Mouse (Mus musculus): ENCODE measurements around the gene Crip3. TPM values are rescaled to one million over a fixed set of nuclear protein-coding genes. Genes with fewer than 3 reads are reported as not detected.

Gene Crip3
- polyA plus RNA-seq, 1 experiment from 2014 or later = 0.97 TPM

DNA sequence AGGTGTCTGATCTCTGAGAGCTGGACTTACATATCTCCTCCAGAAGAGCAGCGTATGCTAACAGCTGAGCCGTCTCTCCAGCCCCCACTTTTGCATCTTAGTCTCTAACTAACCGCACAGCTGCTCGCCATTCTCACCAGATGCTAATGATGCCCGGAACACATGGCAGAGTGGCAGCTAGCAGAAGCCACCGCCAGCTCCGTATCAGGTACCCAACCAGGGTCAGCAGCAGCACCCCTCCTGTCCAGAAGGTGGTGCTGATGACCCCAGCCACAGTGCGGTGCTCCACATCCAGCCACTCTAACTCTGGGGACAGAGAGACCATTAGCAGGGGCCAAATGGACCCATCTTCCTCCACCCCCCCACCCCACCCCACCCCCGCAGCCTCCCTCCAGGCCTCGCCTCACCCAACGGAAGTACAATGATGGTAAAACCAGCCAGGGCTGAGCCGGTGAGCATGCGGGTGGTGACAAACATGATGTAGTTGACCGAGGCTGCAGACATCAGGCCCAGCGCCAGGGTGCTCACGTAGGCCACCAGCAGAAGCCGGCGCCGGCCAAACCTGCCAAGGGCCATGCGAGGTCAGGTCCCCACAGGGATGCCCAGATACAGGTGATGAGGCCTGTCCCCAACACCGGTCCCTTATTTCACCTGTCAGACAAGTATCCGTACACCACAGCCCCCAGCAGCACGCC lies 8.1 kb downstream of the Crip3 start:
- Histone ChIP-seq H3K27me3 (peaks cover 49% of the 10 kb centered on the region), H3K4me1 (peaks cover 9% of the 10 kb centered on the region; the same call in 1 of the 2 replicates), H3K4me3 (no peak overlapping the region), H3K36me3 (no peaks in the 10 kb centered on the region), H3K9me3 (no peaks in the 10 kb centered on the region), H3K27ac (no peak overlapping the region), H3K9ac (no peak overlapping the region), H3K4me2 (replicated peaks) (peak overlapping the region; percentile 32)
- 19% methylated on average over 23 of the region's 23 CpGs for WGBS
- ATAC-seq (ENCODE audit: low FRiP score, low read depth) = no peak; the same call in 1 of the 2 replicates

DNA sequence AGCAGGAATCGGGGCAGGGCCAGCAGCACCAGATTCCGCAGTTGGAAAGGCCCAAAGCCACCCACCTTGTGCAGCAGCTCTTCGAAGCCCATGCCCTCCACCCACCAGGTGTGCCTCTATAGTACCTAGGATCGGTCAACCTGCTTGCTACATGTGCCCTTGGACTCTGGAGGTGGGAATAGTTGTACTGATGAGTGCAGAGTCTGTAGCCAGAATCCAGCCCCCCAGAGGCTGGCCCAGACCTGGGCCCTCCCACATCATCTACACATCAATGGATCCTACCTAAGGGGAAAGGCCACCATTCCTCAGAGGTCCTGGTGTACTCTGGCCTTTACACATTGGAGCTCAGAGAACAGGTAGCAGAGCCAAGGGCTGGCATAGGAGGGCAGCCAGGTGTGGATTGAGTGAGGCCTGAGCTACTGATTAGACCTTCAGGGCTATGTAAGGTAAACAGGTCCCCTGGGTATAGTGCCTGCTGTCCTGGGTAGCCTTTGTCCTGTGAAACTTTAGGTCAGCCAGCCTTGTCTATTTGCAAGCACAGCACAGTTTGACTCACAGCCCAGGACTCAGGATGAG lies 9.7 kb downstream of the Crip3 start, which contains the start of gene Slc22a7:
Gene Slc22a7 (minus strand): TSS at position 160 of the 576 bp plus-strand sequence.
- Histone ChIP-seq H3K4me3 (no peak within 1 kb of the TSS), H3K36me3 (no peaks in the 10 kb centered on the region), H3K9ac (no peak within 1 kb of the TSS), H3K4me2 (replicated peaks) (no peak within 1 kb of the TSS), H3K9me3 (no peaks in the 10 kb centered on the region), H3K27me3 (peaks cover 60% of the 10 kb centered on the region), H3K4me1 (peaks cover 17% of the 10 kb centered on the region; the same call in 1 of the 2 replicates), H3K27ac (no peak within 1 kb of the TSS)
- no peak for ATAC-seq (ENCODE audit: low FRiP score, low read depth)
- 76% methylated on average over 4 of the region's 4 CpGs for WGBS

DNA sequence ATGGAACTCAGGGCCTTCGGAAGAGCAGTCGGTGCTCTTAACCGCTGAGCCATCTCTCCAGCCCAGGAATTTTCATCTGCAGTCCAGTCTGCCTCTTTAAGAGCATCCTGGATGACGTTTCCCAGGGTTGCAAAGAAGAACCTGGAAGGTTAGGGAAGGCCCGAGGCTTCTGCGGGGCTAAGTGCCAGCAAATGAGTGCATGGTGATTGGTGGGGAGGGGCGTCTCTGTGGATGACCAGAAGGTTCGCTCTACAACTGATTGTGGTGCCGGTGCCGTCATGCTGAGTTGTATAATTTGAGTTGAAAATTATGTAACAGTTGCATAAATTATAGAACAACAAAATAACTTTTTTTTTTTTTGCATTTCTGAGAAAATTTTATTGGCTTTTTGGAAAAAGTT lies 10.4 kb downstream of the Crip3 start:
- Histone ChIP-seq H3K9ac (no peak overlapping the region), H3K27ac (no peak overlapping the region), H3K4me2 (replicated peaks) (no peak overlapping the region), H3K27me3 (peaks cover 62% of the 10 kb centered on the region), H3K36me3 (no peaks in the 10 kb centered on the region), H3K9me3 (no peaks in the 10 kb centered on the region), H3K4me3 (no peak overlapping the region), H3K4me1 (peaks cover 12% of the 10 kb centered on the region; the same call in 1 of the 2 replicates)
- 91% methylated on average over 10 of the region's 10 CpGs for WGBS
- no peak for ATAC-seq (ENCODE audit: low FRiP score, low read depth)

DNA sequence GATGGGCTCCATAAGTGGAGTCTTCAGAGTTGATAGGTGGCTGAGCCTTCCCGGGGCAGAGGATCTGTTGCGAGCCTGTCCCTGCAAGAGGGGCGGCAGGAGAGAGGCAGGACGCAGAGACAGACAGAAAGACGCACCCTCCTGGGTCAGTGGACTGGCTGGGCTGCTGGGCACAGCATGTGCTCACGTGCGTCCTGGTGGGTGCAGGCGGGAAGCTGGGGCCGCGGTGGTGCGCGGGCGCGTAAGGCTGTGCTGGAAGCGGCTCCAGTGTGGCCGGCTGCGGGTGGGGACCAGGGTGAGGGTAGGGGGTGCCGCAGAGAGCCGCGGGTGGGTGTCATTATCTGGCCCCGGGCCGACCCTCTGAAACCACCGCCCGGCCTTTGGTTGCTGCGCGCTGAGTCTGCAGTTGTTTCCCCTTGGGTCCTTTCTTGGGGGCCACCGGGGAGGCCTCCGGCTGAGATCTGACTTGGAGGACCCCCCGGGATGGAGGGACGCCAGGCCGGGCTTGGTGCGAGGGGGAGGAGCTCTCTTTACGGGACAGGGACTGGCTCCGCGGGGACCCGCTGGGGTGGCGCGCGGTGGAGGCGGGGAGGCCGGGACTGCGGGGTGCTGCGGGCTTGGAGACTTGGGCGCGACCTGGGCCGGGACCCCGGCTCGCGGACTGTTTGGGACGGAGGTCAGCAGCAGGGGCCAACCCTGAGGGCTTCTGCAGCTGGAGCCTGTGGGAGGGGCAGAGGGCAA lies 16.3 kb downstream of the Crip3 start:
- H3K27ac ChIP-seq = no peak overlapping the region
- peaks cover 85% of the 10 kb centered on the region for H3K27me3 ChIP-seq
- peak overlapping the region; percentile 42 for H3K4me3 ChIP-seq
- no peaks in the 10 kb centered on the region for H3K36me3 ChIP-seq
- peak overlapping the region; percentile 59 for H3K9ac ChIP-seq
- peaks cover 14% of the 10 kb centered on the region for H3K4me1 ChIP-seq
- peak overlapping the region; percentile 70 for H3K4me2 ChIP-seq (replicated peaks)
- WGBS = under 1% methylated on average over 50 of the region's 50 CpGs
- H3K9me3 ChIP-seq = no peaks in the 10 kb centered on the region
- peak; percentile 33; the same call in 1 of the 2 replicates for ATAC-seq (ENCODE audit: low FRiP score, low read depth)

DNA sequence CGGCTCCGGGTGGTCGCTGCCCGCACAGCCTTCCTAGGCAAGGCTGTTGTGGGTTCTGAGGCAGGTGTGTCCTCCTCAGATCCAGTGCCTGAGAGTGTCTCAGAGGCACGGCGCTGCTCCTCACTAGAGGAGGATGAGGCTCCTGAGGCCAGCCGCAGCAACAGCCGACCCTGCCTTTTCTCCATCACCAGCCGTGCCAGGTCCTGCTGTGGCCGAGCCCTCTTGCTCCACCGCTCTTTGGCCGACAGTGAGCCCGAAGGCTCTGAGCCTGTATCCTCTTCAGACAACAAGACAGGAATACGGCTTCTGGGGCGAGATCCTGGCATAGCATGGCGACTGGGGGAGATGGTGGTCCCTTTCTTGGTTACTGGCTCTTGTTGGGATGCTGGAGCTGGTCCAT lies 17.5 kb downstream of the Crip3 start:
- no peak overlapping the region for H3K4me3 ChIP-seq
- H3K27ac ChIP-seq = no peak overlapping the region
- H3K4me1 ChIP-seq = peaks cover 14% of the 10 kb centered on the region
- no peak overlapping the region for H3K9ac ChIP-seq
- no peaks in the 10 kb centered on the region for H3K9me3 ChIP-seq
- H3K4me2 ChIP-seq (replicated peaks) = no peak overlapping the region
- no peak for ATAC-seq (ENCODE audit: low FRiP score, low read depth)
- H3K36me3 ChIP-seq = no peaks in the 10 kb centered on the region
- H3K27me3 ChIP-seq = peaks cover 86% of the 10 kb centered on the region
- WGBS = 95% methylated on average over 16 of the region's 16 CpGs

DNA sequence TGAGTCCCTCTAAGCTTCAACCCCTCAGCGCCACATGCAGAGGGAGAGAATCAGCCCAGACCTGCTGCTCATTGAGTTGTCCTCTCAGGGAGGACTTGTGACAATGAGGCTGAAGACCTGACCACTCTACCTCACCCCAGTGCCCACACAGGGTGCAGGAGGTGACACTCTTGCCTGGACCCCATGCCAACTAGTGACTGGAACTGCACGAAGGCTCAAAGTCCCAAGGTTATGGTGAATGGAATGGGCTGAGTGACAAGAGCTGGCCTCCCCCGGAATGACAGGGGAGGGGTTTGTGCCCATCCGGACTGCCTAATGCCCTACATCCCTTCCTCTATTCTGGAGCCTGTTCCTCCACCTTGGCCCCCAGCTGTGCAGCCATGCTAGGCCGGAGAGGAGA lies 24.0 kb downstream of the Crip3 start:
- WGBS = 24% methylated on average over 5 of the region's 5 CpGs
- no peak for ATAC-seq (ENCODE audit: low FRiP score, low read depth)
- no peak overlapping the region for H3K4me2 ChIP-seq (replicated peaks)
- H3K36me3 ChIP-seq = no peaks in the 10 kb centered on the region
- no peak overlapping the region for H3K4me3 ChIP-seq
- H3K9me3 ChIP-seq = no peaks in the 10 kb centered on the region
- H3K27ac ChIP-seq = no peak overlapping the region
- H3K4me1 ChIP-seq = peaks cover 29% of the 10 kb centered on the region
- H3K9ac ChIP-seq = no peak overlapping the region
- peaks cover 80% of the 10 kb centered on the region for H3K27me3 ChIP-seq

DNA sequence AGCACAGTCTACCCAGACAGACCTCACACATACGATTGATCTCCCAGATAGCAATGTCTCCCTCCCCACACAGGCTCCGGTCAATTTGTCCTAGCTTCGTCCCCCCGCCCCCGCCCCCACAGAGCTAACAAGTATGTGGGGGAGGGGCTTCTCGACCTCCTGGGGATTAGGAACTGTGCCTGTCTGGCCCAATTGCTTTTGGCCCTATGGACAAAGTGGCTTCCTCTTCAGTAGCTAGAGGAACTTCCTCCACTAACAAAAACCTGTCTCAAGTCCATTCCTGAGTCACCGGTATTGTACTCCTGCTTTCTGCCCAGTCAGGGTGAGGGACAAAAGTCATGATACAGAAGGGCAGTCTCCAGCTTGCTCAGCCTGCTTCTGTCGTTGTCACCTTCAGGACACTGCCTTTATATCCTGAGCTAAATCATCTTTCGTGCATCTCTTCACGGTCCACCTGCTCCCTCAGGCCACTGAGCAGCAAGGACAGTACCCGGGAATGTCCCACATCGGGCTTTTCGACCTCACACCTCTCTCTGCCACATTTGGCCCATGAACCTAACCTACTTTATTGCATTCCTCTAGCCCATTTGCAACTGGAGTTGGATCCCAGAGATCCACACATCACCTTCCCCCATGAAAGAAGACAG lies 24.7 kb downstream of the Crip3 start:
- Histone ChIP-seq H3K4me3 (peak overlapping the region; percentile 47), H3K4me1 (peaks cover 29% of the 10 kb centered on the region), H3K36me3 (no peaks in the 10 kb centered on the region), H3K4me2 (replicated peaks) (peak overlapping the region; percentile 90), H3K9me3 (no peaks in the 10 kb centered on the region), H3K9ac (no peak overlapping the region), H3K27me3 (peaks cover 80% of the 10 kb centered on the region), H3K27ac (no peak overlapping the region)
- no peak for ATAC-seq (ENCODE audit: low FRiP score, low read depth)
- 4% methylated on average over 13 of the region's 13 CpGs for whole genome bisulfite sequencing

DNA sequence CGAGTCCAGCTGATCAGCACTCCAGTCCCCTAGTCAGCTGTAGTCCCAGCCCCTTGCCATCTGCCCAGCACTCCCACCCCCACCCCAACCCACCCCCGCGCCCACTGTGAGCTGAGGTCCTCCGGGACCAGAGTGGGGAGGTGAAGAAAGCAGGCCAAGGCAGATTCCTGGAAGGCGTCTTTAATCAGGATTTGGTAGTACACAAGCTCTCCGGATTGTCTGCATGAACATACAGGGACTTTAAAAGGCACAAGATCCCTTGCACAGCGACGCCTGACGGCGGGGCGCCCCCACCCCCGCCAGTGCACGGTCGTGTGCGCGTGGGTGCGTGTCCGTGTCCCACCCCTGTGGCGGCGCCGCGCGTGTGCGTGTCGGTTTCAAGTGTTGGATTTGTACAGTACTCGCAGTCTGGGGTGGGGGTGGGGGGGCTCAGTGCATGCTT lies 25.3 kb downstream of the Crip3 start:
- H3K9me3 ChIP-seq = no peaks in the 10 kb centered on the region
- H3K9ac ChIP-seq = peak overlapping the region; percentile 55
- no peak overlapping the region for H3K27ac ChIP-seq
- 0 out of 2 replicates have a peak, but pooled peaks have one; percentile 32 for ATAC-seq (ENCODE audit: low FRiP score, low read depth)
- peak overlapping the region; percentile 90 for H3K4me2 ChIP-seq (replicated peaks)
- H3K4me1 ChIP-seq = peaks cover 29% of the 10 kb centered on the region
- peaks cover 80% of the 10 kb centered on the region for H3K27me3 ChIP-seq
- H3K36me3 ChIP-seq = no peaks in the 10 kb centered on the region
- WGBS = 2% methylated on average over 26 of the region's 26 CpGs
- peak overlapping the region; percentile 47 for H3K4me3 ChIP-seq

DNA sequence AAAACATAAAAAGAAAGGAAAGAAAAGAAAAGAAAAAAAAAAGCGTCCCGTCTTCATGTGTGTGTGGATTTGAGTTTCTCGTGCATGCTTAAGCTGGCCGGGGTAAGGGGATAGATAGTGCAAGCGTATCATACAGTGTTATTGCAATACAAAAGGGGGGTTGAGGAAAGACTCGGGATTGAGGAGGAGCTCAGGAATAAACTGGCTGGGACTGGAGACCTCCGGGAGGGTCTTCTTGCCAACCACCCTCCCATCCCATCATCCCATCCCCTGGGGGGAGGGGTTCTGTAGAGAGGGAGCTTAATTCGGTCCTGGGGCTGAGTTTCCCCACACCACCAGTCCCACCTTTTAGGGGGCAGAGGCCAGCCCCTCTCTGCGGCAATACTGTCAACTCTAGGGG lies 25.8 kb downstream of the Crip3 start:
- 1% methylated on average over 9 of the region's 9 CpGs for WGBS
- peaks cover 29% of the 10 kb centered on the region for H3K4me1 ChIP-seq
- peak overlapping the region; percentile 90 for H3K4me2 ChIP-seq (replicated peaks)
- H3K27me3 ChIP-seq = peaks cover 84% of the 10 kb centered on the region
- H3K9me3 ChIP-seq = no peaks in the 10 kb centered on the region
- no peaks in the 10 kb centered on the region for H3K36me3 ChIP-seq
- peak overlapping the region; percentile 47 for H3K4me3 ChIP-seq
- peak overlapping the region; percentile 55 for H3K9ac ChIP-seq
- no peak overlapping the region for H3K27ac ChIP-seq
- no peak for ATAC-seq (ENCODE audit: low FRiP score, low read depth)

DNA sequence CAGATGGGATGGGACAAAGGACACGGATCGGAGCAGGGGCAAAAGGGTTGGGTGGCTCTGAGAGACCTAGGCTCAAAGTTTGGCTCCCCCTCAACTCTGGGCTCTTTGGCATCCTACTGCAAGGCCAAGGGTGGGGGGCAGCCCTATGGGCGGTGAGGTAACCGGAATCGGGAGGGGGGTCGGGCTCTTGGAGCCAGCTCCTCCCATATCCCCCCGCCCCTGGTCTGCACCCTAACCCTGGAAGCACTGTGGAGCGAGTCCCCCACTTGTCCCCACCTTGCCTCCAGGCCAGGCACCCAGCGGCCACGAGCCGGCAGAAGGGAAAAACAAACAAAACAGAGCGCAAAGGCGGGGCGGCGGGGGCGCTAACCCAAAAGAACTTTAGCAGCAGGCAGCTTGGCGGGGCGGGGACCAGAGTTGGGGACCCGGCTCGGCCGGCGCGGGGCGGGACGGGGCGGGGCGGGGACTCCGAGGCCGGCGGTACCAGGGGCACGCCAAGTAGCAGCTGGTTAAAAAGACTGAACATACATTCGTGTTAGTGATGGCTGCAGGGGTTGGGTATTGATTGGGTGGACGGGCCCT lies 26.5 kb downstream of the Crip3 start:
- under 1% methylated on average over 33 of the region's 33 CpGs for WGBS
- ATAC-seq (ENCODE audit: low FRiP score, low read depth) = peak; percentile 59
- peak overlapping the region; percentile 55 for H3K9ac ChIP-seq
- H3K27me3 ChIP-seq = peaks cover 90% of the 10 kb centered on the region
- H3K4me3 ChIP-seq = peak overlapping the region; percentile 47
- no peaks in the 10 kb centered on the region for H3K36me3 ChIP-seq
- peaks cover 29% of the 10 kb centered on the region for H3K4me1 ChIP-seq
- H3K4me2 ChIP-seq (replicated peaks) = peak overlapping the region; percentile 90
- H3K27ac ChIP-seq = no peak overlapping the region
- H3K9me3 ChIP-seq = no peaks in the 10 kb centered on the region

DNA sequence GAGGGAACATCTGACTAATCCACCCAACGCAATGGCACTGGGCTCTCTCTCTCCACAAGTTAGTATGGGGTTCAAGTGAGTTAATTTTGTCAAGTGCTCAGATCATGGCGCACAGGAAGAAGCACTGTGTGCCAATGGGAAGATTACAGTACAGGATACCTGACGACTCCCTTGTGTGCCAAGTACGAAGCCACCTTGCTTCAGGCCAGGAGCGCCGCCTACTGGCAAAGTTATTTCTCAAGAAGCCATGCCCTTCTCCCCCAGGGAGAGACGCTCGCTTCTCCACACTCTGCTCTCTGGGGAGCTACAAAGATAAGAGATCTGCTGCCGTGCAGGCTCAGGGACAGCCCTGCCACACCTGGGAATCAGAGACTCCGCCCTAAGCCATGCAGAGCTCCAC lies 29.1 kb downstream of the Crip3 start:
- no peak overlapping the region for H3K9ac ChIP-seq
- no peak for ATAC-seq (ENCODE audit: low FRiP score, low read depth)
- WGBS = 13% methylated on average over 10 of the region's 10 CpGs
- no peak overlapping the region for H3K27ac ChIP-seq
- no peaks in the 10 kb centered on the region for H3K36me3 ChIP-seq
- H3K4me3 ChIP-seq = no peak overlapping the region
- peaks cover 42% of the 10 kb centered on the region for H3K4me1 ChIP-seq
- H3K4me2 ChIP-seq (replicated peaks) = no peak overlapping the region
- H3K9me3 ChIP-seq = no peaks in the 10 kb centered on the region
- H3K27me3 ChIP-seq = peaks cover 96% of the 10 kb centered on the region

All from limb, embryonic 13.5 days (tissue).